Mouse (Mus musculus): ENCODE data around the gene Npm1.

Npm1 gene

GRCm38 (mm10) chr11:33162998-33163506, at the start of gene Npm1:
Npm1 (minus strand) TSS chr11:33163206.
- peak; percentile 98 for DNase-seq (ENCODE audit: low read depth, low spot score)

- no peak for DNase-seq (ENCODE audit: low read depth, low spot score)
Measured at GRCm38 (mm10) chr11:33207411-33207810, 44.4 kb upstream of the Npm1 start.

DNA sequence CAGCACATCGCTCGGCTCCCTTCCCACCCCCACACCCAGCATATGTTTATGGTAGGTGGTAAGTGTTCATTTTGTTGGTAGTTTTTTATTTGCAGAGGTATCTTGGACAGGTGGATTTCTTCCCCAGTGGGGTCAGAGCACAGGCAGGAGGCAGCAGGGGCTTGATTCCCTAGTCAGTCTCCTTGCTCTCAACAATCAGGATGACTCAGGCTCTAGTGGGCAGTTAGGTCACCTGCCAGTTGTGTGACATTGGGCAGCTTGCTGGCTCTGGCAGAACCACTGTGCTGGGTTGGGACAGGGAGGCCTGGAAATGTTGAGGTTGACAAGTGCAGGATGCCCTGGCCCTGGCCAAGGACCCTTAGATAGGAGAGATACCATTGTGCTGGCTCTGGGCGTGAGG, 42.0 kb upstream of the Npm1 start:
- DNase-seq (ENCODE audit: low read depth, low spot score): no peak

DNA sequence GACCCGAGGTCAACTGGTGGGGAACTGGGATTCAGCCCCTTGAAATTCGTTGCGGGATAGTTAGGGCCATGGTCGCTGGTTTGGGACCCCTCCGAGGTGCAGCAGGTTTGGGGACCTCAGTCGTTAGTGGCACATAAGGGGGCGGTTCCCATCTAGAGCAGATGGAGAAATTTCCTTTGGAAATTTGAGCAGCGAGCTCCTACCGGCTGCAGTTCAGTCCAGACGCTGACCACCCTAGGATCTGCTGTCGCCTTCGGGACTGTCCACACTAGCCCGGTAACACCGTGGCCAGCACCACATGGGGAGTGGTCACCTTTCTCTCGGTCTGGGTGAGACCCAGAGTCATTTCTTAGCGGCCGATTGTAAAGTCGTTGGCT, 41.3 kb upstream of the Npm1 start:
- DNase-seq (ENCODE audit: low read depth, low spot score): no peak

DNA sequence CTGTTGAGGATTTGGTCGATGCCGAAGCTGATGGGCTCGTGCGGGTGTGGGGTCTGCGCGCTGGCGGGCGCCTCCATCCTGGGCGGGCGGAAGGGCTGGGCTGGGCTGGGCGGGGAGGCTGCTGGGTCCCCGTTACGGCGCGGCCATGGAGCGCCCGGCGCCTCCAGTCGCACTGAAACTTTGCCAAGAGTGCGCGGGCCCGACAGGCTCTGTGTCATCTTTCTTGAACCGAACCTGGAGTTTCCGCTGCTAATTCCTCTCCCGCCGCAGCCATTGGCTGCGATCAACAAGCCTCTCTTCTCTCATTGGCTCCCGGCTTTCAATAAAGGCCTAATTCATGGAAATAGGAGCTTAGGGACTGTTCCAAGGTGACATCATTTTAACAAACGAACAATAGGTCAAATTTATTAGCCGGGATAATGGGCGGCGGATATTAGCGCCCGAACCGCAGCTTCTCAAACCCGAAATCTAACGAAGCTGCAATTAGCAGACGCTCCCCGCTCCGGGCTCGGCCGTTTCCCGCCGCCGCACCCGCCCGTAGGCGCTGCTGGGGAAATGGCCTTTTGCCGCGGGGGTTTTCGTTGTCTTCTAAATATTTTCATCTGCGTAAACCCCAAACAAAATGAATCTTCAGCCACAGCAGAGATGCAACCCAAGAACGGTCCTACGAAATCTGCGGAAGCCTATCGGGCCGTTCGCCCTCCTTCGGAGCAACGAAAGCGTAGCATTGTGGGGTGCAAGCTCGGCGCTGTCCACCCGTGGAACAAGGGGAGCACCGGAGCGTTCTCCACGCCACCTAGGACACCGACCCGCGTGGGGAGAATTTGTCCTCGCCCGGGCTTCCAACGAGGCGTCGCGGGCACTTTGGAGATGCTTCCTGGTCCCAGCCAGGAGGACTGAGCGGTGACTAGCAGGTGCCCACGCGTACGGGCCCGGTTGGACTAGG, 40.6 kb upstream of the Npm1 start, which contains the start of gene Tlx3:
Tlx3 (minus strand) TSS at position 207 of the 946 bp plus-strand sequence.
- DNase-seq (ENCODE audit: low read depth, low spot score): no peak

- DNase-seq (ENCODE audit: low read depth, low spot score): no peak
Measured at GRCm38 (mm10) chr11:33202972-33203371, 40.0 kb upstream of the Npm1 start.

DNA sequence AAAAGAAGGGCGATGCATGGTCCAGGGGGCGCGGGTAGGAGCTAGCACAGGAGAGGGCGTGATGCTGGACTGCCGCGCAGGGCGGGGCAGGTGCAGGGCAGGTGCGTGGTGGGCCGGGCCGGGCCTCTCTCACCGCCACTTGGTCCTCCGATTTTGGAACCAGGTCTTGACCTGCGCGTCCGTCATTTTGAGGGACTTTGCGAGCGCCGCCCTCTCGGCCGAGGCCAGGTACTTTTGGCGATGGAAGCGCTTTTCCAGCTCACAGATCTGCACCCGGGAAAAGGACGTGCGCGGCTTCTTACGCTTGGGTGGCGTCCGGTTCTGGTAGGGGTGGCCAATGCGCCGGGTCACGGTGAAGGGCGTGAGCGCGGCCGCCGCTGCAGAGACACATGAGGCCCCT, 39.3 kb upstream of the Npm1 start:
- DNase-seq (ENCODE audit: low read depth, low spot score): no peak

- DNase-seq (ENCODE audit: low read depth, low spot score): no peak
Measured at GRCm38 (mm10) chr11:33201626-33202010, 38.6 kb upstream of the Npm1 start.

- DNase-seq (ENCODE audit: low read depth, low spot score): no peak
Measured at GRCm38 (mm10) chr11:33200764-33201625, 38.0 kb upstream of the Npm1 start.

GRCm38 (mm10) chr11:33199906-33200763, 37.1 kb upstream of the Npm1 start:
- no peak for DNase-seq (ENCODE audit: low read depth, low spot score)

GRCm38 (mm10) chr11:33199117-33199514, 36.1 kb upstream of the Npm1 start:
- no peak for DNase-seq (ENCODE audit: low read depth, low spot score)

GRCm38 (mm10) chr11:33198351-33199116, 35.5 kb upstream of the Npm1 start:
- DNase-seq (ENCODE audit: low read depth, low spot score): no peak

DNA sequence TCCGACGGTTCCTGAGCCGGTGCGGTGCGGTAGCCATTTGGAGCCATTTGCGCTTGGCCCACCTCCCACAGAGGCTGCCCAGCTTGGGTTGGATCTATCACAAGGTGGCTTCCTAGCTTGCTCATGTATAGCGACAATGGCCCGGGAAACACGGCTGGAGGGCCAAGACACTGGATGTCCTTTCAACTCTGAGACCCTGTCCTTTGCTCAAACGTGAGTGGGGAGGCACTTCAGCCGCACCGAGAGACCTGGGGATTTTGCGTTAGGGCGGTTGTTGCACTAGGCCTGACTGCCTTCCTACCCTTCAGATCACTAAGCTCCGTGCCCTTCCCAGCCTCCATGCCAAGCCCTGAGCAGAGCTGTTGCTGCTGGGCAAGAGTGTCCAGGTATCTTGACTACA, 34.7 kb upstream of the Npm1 start:
- no peak for DNase-seq (ENCODE audit: low read depth, low spot score)

DNA sequence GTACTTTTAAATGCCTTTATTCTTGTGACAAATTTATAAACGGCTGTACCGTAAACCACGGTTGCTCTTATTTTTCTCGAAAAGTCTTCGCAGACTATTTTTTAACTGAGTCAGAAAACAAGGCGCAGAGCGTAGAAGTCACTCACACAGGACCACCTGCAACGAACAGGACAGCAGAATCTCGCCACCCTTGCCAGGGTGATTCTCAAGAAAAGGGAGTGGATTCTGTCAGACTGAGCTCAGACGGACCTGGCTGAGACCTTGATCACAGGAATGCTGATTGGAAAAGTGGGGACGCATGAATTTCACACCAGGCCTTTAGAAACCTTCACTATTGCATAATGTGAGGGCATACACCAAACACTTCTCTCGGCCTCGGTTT, 34.1 kb upstream of the Npm1 start:
- DNase-seq (ENCODE audit: low read depth, low spot score): no peak

DNA sequence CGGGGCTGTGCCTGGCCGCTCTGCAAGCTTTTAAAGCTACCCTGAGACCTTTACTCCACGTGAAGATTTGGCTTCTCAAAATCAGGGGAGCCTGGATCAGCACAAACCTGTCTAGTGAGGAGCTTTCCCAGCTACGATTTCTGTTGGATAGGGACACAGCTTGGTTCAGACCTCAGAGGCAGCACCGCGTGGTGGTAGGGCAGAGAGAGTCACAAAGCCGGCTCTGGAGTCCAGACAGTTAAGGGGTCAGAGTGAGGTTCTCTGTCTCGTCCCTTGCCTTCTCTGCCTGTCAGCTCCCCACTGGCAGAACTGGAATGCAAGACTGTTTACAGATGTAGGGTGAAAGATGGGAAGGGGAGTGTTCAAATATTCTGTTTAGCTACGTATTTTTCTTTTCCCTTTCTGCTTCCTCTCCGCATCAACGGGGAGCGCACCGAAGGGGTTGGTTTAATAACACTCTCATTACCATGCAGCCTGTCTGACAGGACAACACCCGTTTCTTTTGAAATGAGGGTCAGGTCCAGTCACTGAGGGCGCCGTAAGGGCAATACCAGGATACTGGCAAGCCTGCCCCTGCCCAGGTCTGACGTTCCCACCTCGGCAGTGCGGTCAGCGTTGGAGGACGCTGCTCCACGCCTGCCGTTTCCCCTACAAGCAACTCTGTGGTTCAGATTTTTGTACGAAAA, 33.6 kb upstream of the Npm1 start:
- no peak for DNase-seq (ENCODE audit: low read depth, low spot score)

DNA sequence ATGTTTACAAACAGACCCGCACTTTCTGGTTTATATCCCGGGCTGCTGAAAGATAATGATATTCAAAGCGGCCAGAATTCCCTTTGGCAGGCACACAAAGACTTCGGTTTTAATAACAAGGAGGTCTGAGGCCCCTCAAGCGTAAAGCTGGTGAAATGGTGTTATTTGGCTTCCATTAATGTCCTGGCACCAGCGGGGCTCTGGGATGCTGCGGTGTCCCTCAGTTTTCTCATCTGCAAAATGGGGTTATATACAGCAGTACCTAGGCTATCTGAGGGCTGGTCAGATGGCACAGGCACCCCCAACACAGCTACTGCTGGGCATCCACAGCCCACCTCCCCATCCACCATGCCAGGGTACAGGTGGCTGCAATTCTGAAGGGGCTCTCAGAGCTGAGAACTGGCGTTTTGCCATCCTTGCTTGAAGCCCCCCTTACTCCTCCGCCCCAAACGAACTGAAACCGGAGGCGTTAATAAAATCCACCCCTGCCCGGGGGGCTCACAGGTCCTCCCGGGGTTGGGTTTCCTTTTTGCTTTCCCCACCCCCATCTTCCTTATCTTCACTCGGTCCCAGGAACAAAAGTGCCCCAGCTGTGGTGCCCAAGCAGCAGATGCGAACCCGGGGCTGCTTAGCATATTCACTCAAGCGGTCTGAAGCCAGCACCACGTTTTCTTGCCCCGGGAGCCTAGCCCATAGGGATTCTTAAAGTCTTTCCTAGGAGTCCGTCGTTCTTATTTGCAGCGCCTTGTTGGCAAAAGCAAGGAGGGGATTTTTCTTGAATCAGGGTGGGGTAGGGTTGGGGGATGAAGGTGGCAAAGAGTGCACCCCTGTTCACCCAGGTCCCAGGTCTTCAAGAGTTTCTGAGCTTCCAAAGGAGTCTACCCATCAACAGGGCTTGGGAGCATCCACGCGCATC, 32.8 kb upstream of the Npm1 start:
- no peak for DNase-seq (ENCODE audit: low read depth, low spot score)

DNA sequence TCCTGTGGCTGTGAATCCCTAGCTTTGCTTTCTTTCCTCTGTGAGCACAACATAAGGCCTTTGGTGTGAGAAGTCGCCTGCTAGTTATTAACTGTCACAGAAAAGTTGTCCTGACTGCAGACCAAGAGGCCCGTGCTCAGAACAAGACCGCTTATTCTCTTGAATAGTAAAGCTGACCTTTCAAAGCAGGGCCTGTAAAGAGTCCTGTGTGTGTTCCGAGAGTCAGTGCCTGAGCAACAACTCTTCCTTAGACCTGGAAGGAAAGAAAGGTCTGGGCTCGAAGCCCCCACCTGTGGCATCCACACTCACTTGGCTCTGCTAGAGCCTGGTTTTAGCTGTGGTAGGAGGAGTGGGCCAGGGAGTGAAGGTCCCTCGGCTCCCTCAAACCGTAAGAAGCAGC, 32.1 kb upstream of the Npm1 start:
- no peak for DNase-seq (ENCODE audit: low read depth, low spot score)

DNA sequence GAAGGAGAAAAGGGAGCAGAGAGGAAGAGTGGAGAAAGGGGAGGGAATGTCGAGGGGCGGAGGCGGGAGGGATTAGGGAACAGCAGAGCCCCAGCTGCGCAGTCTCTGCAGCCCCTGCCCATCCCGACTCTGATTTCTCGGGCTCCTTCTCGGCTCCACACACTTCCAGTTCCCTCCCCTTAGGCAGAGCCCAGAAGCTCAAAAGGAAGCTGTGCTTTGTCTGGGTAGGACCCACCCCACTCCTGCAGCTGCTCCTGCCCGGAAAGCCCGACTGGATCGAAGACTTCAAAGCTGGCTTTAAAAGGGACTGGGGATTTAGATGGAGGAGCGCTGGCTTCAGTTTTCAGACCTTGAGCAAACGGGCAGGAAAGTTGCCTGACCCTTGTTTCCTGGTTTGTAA, 30.7 kb upstream of the Npm1 start:
- DNase-seq (ENCODE audit: low read depth, low spot score): no peak

- DNase-seq (ENCODE audit: low read depth, low spot score): no peak
Measured at GRCm38 (mm10) chr11:33181804-33182203, 18.8 kb upstream of the Npm1 start.

All from brain, embryonic 18.5 days (tissue).